Mouse (Mus musculus) MEL (cell line): Measurements from ENCODE around the gene Per2. TPM values are rescaled to one million over a fixed set of nuclear protein-coding genes. Genes with fewer than 3 reads are reported as not detected.

Experiments used
- DNase-seq: peaks from one replicate; pipeline ENCODE4 v3.0.0; 2011; ENCODE audit warnings: low read depth, low spot score
- H3K27ac ChIP-seq: 2 replicates; pipeline ENCODE4 v1.5.1; 2012; ENCODE audit warnings: low read depth, mild to moderate bottlenecking, control low read depth, low read length, moderate library complexity; ENCODE audit not compliant: control insufficient read depth
- H3K27me3 ChIP-seq, 2 experiments: fragments of 150-350 bp in 1 of 2; sonication (generic) in 1 of 2; 2 replicates each; pipeline ENCODE4 v1.6.1; 2012; ENCODE audit warnings: low read length in 2 of 2, mild to moderate bottlenecking in 2 of 2, improper control_type of control experiment in 1 of 2, moderate library complexity in 1 of 2; ENCODE audit not compliant: insufficient read depth in 2 of 2, control insufficient read depth in 1 of 2
- H3K36me3 ChIP-seq, 2 experiments: 2 replicates each; pipeline ENCODE4 v1.6.1; 2012 to 2014; ENCODE audit warnings: low read length in 2 of 2, improper control_type of control experiment in 1 of 2, inconsistent platforms in 1 of 2, mild to moderate bottlenecking in 1 of 2; ENCODE audit not compliant: insufficient read depth in 2 of 2, control insufficient read depth in 1 of 2
- H3K4me1 ChIP-seq, 2 experiments: fragments of 150-350 bp in 1 of 2; sonication (generic) in 1 of 2; 2 replicates each; pipeline ENCODE4 v1.6.1; 2012; ENCODE audit warnings: low read length in 2 of 2, improper control_type of control experiment in 1 of 2, mild to moderate bottlenecking in 1 of 2; ENCODE audit not compliant: insufficient read depth in 2 of 2, control insufficient read depth in 1 of 2
- H3K4me3 ChIP-seq, 2 experiments: fragments of 150-350 bp in 1 of 2; sonication (generic) in 1 of 2; 2 replicates each; pipeline ENCODE4 v1.5.1; 2012; ENCODE audit warnings: low read depth in 2 of 2, low read length in 2 of 2, mild to moderate bottlenecking in 2 of 2, moderate library complexity in 2 of 2, control low read depth in 1 of 2, improper control_type of control experiment in 1 of 2; ENCODE audit not compliant: control insufficient read depth in 1 of 2, insufficient read depth in 1 of 2
- H3K79me2 ChIP-seq: 2 replicates; pipeline ENCODE4 v1.6.1; 2012; ENCODE audit warnings: mild to moderate bottlenecking, low read length, moderate library complexity; ENCODE audit not compliant: control insufficient read depth, poor library complexity, insufficient read depth
- H3K9ac ChIP-seq: 2 replicates; pipeline ENCODE4 v1.6.1; 2012; ENCODE audit warnings: low read depth, mild to moderate bottlenecking, control low read depth, low read length, moderate library complexity; ENCODE audit not compliant: control insufficient read depth, poor library complexity, severe bottlenecking
- H3K9me3 ChIP-seq: fragments of 150-350 bp; sonication (generic); replicated peaks from 2 replicates; pipeline ENCODE4 v1.6.1; 2012; ENCODE audit warnings: mild to moderate bottlenecking, low read length, improper control_type of control experiment, moderate library complexity; ENCODE audit not compliant: insufficient read depth
- BHLHE40 ChIP-seq: IDR thresholded peaks from 2 replicates; pipeline ENCODE4 v1.6.1; 2012; ENCODE audit warnings: low read depth, mild to moderate bottlenecking, inconsistent platforms, low read length, improper control_type of control experiment, borderline replicate concordance
- CTCF ChIP-seq, 3 experiments: IDR thresholded peaks in 2 of 3; conservative IDR thresholded peaks in 1 of 3; 2 replicates each; pipeline ENCODE4 v1.5.1; 2011 to 2012; ENCODE audit warnings: low read length in 3 of 3, low read depth in 2 of 3, mild to moderate bottlenecking in 2 of 3, improper control_type of control experiment in 1 of 3, inconsistent platforms in 1 of 3, mixed read lengths in 1 of 3, moderate library complexity in 1 of 3; ENCODE audit not compliant: control insufficient read depth in 1 of 3, insufficient read depth in 1 of 3, poor library complexity in 1 of 3, severe bottlenecking in 1 of 3
- E2F4 ChIP-seq: IDR thresholded peaks from 2 replicates; pipeline ENCODE4 v1.6.1; 2011; ENCODE audit warnings: low read depth, low read length, improper control_type of control experiment, borderline replicate concordance
- ELF1 ChIP-seq: IDR thresholded peaks from 2 replicates; pipeline ENCODE4 v1.6.1; 2014; ENCODE audit warnings: low read depth, mild to moderate bottlenecking, inconsistent platforms, low read length, improper control_type of control experiment, moderate library complexity
- EP300 ChIP-seq, 2 experiments: IDR thresholded peaks; 2 replicates each; pipeline ENCODE4 v1.6.1; 2011; ENCODE audit warnings: improper control_type of control experiment in 2 of 2, low read length in 2 of 2, low read depth in 1 of 2, mild to moderate bottlenecking in 1 of 2
- GABPA ChIP-seq: IDR thresholded peaks from 2 replicates; pipeline ENCODE4 v1.6.1; 2012; ENCODE audit warnings: low read depth, mild to moderate bottlenecking, inconsistent platforms, low read length, improper control_type of control experiment, moderate library complexity
- JUND ChIP-seq: IDR thresholded peaks from 2 replicates; pipeline ENCODE4 v1.6.1; 2011; ENCODE audit warnings: low read depth, mild to moderate bottlenecking, improper control_type of control experiment, low read length
- MAFK ChIP-seq: IDR thresholded peaks from 2 replicates; pipeline ENCODE4 v1.6.1; 2011; ENCODE audit warnings: low read depth, mild to moderate bottlenecking, low read length, improper control_type of control experiment, borderline replicate concordance
- MAX ChIP-seq: IDR thresholded peaks from 2 replicates; pipeline ENCODE4 v1.6.1; 2011; ENCODE audit warnings: low read length, improper control_type of control experiment
- MEF2A ChIP-seq: IDR thresholded peaks from 2 replicates; pipeline ENCODE4 v1.6.1; 2014; ENCODE audit warnings: low read depth, mild to moderate bottlenecking, inconsistent platforms, low read length, improper control_type of control experiment; ENCODE audit not compliant: poor library complexity, insufficient replicate concordance, severe bottlenecking; ENCODE audit errors: extremely low read depth
- MXI1 ChIP-seq: IDR thresholded peaks from 2 replicates; pipeline ENCODE4 v1.6.1; 2011; ENCODE audit warnings: mild to moderate bottlenecking, low read depth, low read length, improper control_type of control experiment
- MYB ChIP-seq: IDR thresholded peaks from 2 replicates; pipeline ENCODE4 v1.6.1; 2011; ENCODE audit warnings: mild to moderate bottlenecking, low read depth, low read length, improper control_type of control experiment
- MYC ChIP-seq: IDR thresholded peaks from 2 replicates; pipeline ENCODE4 v1.6.1; 2011; ENCODE audit warnings: low read depth, mild to moderate bottlenecking, low read length, improper control_type of control experiment, moderate library complexity
- NRF1 ChIP-seq: IDR thresholded peaks from 2 replicates; pipeline ENCODE4 v1.6.1; 2014; ENCODE audit warnings: low read depth, mild to moderate bottlenecking, inconsistent platforms, low read length, improper control_type of control experiment, moderate library complexity; ENCODE audit not compliant: poor library complexity, insufficient read depth, severe bottlenecking
- POLR2A ChIP-seq, 2 experiments: IDR thresholded peaks; 2 replicates each; pipeline ENCODE4 v1.6.1; 2011 to 2012; ENCODE audit warnings: low read length in 2 of 2, mild to moderate bottlenecking in 2 of 2, control low read depth in 1 of 2, improper control_type of control experiment in 1 of 2, low read depth in 1 of 2, moderate library complexity in 1 of 2; ENCODE audit not compliant: control insufficient read depth in 1 of 2, insufficient read depth in 1 of 2, poor library complexity in 1 of 2
- POLR2AphosphoS2 ChIP-seq: IDR thresholded peaks from 2 replicates; pipeline ENCODE4 v1.6.1; 2011; ENCODE audit warnings: low read length, improper control_type of control experiment
- POLR2AphosphoS5 ChIP-seq: IDR thresholded peaks from 2 replicates; pipeline ENCODE4 v1.6.1; 2012; ENCODE audit warnings: low read depth, borderline replicate concordance, mild to moderate bottlenecking, inconsistent platforms, low read length, moderate library complexity, mixed read lengths
- RAD21 ChIP-seq: IDR thresholded peaks from 2 replicates; pipeline ENCODE4 v1.6.1; 2011; ENCODE audit warnings: mild to moderate bottlenecking, low read depth, low read length, improper control_type of control experiment
- SIN3A ChIP-seq: IDR thresholded peaks from 2 replicates; pipeline ENCODE4 v1.6.1; 2012; ENCODE audit warnings: low read length, improper control_type of control experiment, inconsistent platforms
- SMC3 ChIP-seq: IDR thresholded peaks from 2 replicates; pipeline ENCODE4 v1.6.1; 2011; ENCODE audit warnings: low read depth, low read length, improper control_type of control experiment
- TBP ChIP-seq: IDR thresholded peaks from 2 replicates; pipeline ENCODE4 v1.8.0; 2011; ENCODE audit warnings: low read depth, low read length, improper control_type of control experiment
- UBTF ChIP-seq: IDR thresholded peaks from 2 replicates; pipeline ENCODE4 v1.6.1; 2012; ENCODE audit warnings: low read depth, mild to moderate bottlenecking, inconsistent platforms, low read length, improper control_type of control experiment, moderate library complexity, borderline replicate concordance; ENCODE audit not compliant: insufficient read depth
- USF2 ChIP-seq, 2 experiments: IDR thresholded peaks; 2 replicates each; pipeline ENCODE4 v1.6.1; 2011 to 2012; ENCODE audit warnings: improper control_type of control experiment in 2 of 2, low read length in 2 of 2, borderline replicate concordance in 1 of 2, inconsistent platforms in 1 of 2, low read depth in 1 of 2, mild to moderate bottlenecking in 1 of 2; ENCODE audit not compliant: insufficient read depth in 1 of 2
- ZC3H11A ChIP-seq: IDR thresholded peaks from 2 replicates; pipeline ENCODE4 v1.6.1; 2012; ENCODE audit warnings: low read depth, mild to moderate bottlenecking, inconsistent platforms, low read length, improper control_type of control experiment
- ZMIZ1 ChIP-seq: IDR thresholded peaks from 2 replicates; pipeline ENCODE4 v1.6.1; 2012; ENCODE audit warnings: low read depth, mild to moderate bottlenecking, inconsistent platforms, low read length, improper control_type of control experiment, moderate library complexity
- polyA plus RNA-seq, 2 experiments: library from polyadenylated mRNA; stranded (reverse) in 1 of 2; unstranded in 1 of 2; fragments of >175 nt in 1 of 2; fragments of >200 nt in 1 of 2; gene quantifications; 2 replicates each; pipeline versions ENCODE4 v1.2.1 to v1.2.4; 2012; ENCODE audit warnings: low replicate concordance in 2 of 2, low read depth in 1 of 2; ENCODE audit not compliant: insufficient read length in 2 of 2, insufficient read depth in 1 of 2, missing spikeins in 1 of 2
- total RNA-seq: library from RNA; depleted of rRNA; stranded (reverse); fragments of 300-350 nt; gene quantifications from 2 replicates; pipeline ENCODE4 v1.2.3, GENCODE M21; 2012

Gene Per2
- total and polyA plus RNA-seq, 3 experiments, result 4.3 to 8.3 TPM; not detected in 1

DNA sequence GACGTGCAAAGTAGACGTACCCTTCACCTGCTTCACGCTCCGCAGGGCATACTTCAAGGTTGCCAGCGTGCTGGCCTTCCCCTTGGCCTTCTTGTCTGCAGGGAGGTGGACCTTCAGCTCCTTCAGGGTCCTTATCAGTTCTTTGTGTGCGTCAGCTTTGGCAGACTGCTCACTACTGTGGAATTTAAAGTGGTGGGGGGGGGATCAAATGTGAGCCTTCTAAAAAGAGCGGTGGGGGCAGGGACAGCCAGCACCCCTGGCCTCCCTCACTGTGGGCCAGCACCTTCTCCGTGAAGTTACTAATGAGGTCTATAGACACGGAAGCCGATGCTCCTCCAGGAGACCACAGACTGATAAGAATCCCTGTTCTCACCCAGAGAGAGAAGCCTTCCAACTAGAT is 10.4 kb downstream of the Per2 start:
- TF ChIP-seq USF2 (IDR thresholded peaks at IDR 0.05; ENCODE audit: borderline replicate concordance in 1 of 2, insufficient read depth in 1 of 2, low read depth in 1 of 2, low read length in 2 of 2) (no peak), ZC3H11A (no peak), ZMIZ1 (no peak), EP300 (IDR thresholded peaks at IDR 0.05; ENCODE audit: low read depth in 1 of 2, low read length in 2 of 2) (no peak), GABPA (no peak), JUND (no peak), MAX (no peak), MYC (no peak), MXI1 (no peak), MYB (no peak), POLR2A (IDR thresholded peaks at IDR 0.05; ENCODE audit: control insufficient read depth in 1 of 2, insufficient read depth in 1 of 2, low read depth in 1 of 2, low read length in 2 of 2, poor library complexity in 1 of 2) (no peak), MAFK (no peak), SMC3 (no peak), SIN3A (no peak), UBTF (no peak)
- H3K79me2 ChIP-seq, result peaks cover 1% of the 10 kb centered on the region
- no peak for DNase-seq
- H3K4me3 ChIP-seq, result no peak overlapping the region
- no peak overlapping the region for H3K27ac ChIP-seq
- peaks cover 0 to 22% of the 10 kb centered on the region in 2 experiments; a peak in 3 of 4 replicates for H3K4me1 ChIP-seq
- H3K27me3 ChIP-seq, result no peaks in the 10 kb centered on the region
- H3K36me3 ChIP-seq, result peaks cover 5 to 20% of the 10 kb centered on the region in 2 experiments
- H3K9me3 ChIP-seq, result no peaks in the 10 kb centered on the region
- H3K9ac ChIP-seq, result no peak overlapping the region

DNA sequence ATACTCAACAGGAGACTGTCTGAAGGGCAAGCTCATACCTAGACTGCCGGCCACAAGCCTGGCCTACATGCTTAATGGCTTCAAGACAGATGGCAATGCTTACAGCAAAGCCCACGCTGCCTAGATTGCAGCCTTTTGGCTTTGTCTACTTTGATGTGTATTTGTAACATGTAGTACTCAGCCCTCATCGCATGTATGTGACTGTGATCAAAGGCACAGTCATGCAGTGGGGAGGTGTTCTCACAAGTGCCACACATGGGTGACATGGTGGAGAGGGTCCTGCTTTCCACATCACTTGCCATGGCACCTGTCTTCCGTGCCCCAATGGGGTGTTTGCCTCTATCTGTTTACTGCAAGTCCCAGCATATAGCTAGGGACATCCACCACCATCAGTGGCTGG is 12.6 kb downstream of the Per2 start:
- Histone ChIP-seq H3K4me3 (no peak overlapping the region), H3K9ac (no peak overlapping the region), H3K36me3 (peaks cover 5 to 10% of the 10 kb centered on the region in 2 experiments), H3K9me3 (no peaks in the 10 kb centered on the region), H3K27me3 (no peaks in the 10 kb centered on the region), H3K4me1 (peaks cover 0 to 10% of the 10 kb centered on the region in 2 experiments; a peak in 2 of 4 replicates), H3K27ac (no peak overlapping the region), H3K79me2 (no peaks in the 10 kb centered on the region)
- TF ChIP-seq MYB (no peak), POLR2AphosphoS5 (no peak), MYC (no peak), BHLHE40 (no peak), ZC3H11A (no peak), RAD21 (no peak), EP300 (IDR thresholded peaks at IDR 0.05; ENCODE audit: low read depth in 1 of 2, low read length in 2 of 2) (no peak), MAFK (no peak), MAX (no peak), ELF1 (no peak), UBTF (no peak), TBP (no peak), MEF2A (no peak), NRF1 (no peak), ZMIZ1 (no peak), JUND (no peak), E2F4 (no peak), POLR2AphosphoS2 (no peak), CTCF (IDR thresholded peaks at IDR 0.05 in 2 of 3, conservative IDR thresholded peaks at IDR 0.05 in 1 of 3; ENCODE audit: control insufficient read depth in 1 of 3, insufficient read depth in 1 of 3, low read depth in 2 of 3, low read length in 3 of 3, poor library complexity in 1 of 3, severe bottlenecking in 1 of 3) (no peak)
- no peak for DNase-seq
